Mouse (Mus musculus): ENCODE measurements around the gene Mipol1.
"Not testable (repeated sequence)": the region's sequence is repeated elsewhere in the genome, so short reads cannot be mapped to it uniquely, and the experiment has no call there.

Mipol1 gene

GRCm38 (mm10) chr12:57428767-57429166 lies 198.5 kb downstream of the Mipol1 start:
- no peak for DNase-seq

GRCm38 (mm10) chr12:57436939-57437659 lies 206.9 kb downstream of the Mipol1 start:
- not testable (repeated sequence) for DNase-seq

GRCm38 (mm10) chr12:57444281-57444903 lies 214.2 kb downstream of the Mipol1 start:
- no peak for DNase-seq

GRCm38 (mm10) chr12:57447331-57447730 lies 217.1 kb downstream of the Mipol1 start:
- no peak for DNase-seq

GRCm38 (mm10) chr12:57449299-57449698 lies 219.1 kb downstream of the Mipol1 start:
- DNase-seq: no peak

- DNase-seq: no peak
Measured at GRCm38 (mm10) chr12:57450017-57450583, 219.9 kb downstream of the Mipol1 start.

- no peak for DNase-seq
Measured at GRCm38 (mm10) chr12:57456911-57457310, 226.7 kb downstream of the Mipol1 start.

GRCm38 (mm10) chr12:57457339-57457738 lies 227.1 kb downstream of the Mipol1 start:
- no peak for DNase-seq

- no peak for DNase-seq
Measured at GRCm38 (mm10) chr12:57464520-57465334, 234.5 kb downstream of the Mipol1 start.

GRCm38 (mm10) chr12:57471786-57472185 lies 241.6 kb downstream of the Mipol1 start:
- DNase-seq: no peak

- DNase-seq: no peak
Measured at GRCm38 (mm10) chr12:57476876-57477275, 246.6 kb downstream of the Mipol1 start.

GRCm38 (mm10) chr12:57481823-57482222 lies 251.6 kb downstream of the Mipol1 start:
- no peak for DNase-seq

GRCm38 (mm10) chr12:57496347-57497119 lies 266.3 kb downstream of the Mipol1 start:
- no peak for DNase-seq

GRCm38 (mm10) chr12:57500246-57500645 lies 270.0 kb downstream of the Mipol1 start:
- DNase-seq: no peak

- no peak for DNase-seq
Measured at GRCm38 (mm10) chr12:57505329-57505728, 275.1 kb downstream of the Mipol1 start.

- DNase-seq: no peak
Measured at GRCm38 (mm10) chr12:57508938-57509337, 278.7 kb downstream of the Mipol1 start.

- no peak for DNase-seq
Measured at GRCm38 (mm10) chr12:57509726-57510125, 279.5 kb downstream of the Mipol1 start.

- no peak for DNase-seq
Measured at GRCm38 (mm10) chr12:57511127-57511526, 280.9 kb downstream of the Mipol1 start.

- no peak for DNase-seq
Measured at GRCm38 (mm10) chr12:57511560-57511959, 281.3 kb downstream of the Mipol1 start.

GRCm38 (mm10) chr12:57514552-57514951 lies 284.3 kb downstream of the Mipol1 start:
- no peak for DNase-seq

- no peak for DNase-seq
Measured at GRCm38 (mm10) chr12:57515702-57516377, 285.6 kb downstream of the Mipol1 start.

- DNase-seq: no peak
Measured at GRCm38 (mm10) chr12:57528335-57528734, 298.1 kb downstream of the Mipol1 start.
